Mouse (Mus musculus): ENCODE measurements at regions not wholly inside any gene's neighbourhood (a gene's known extent, or its start where the extent isn't known, plus 50 kb on each side); places are given as distances from the start of the nearest gene placed in this dataset.

GRCm38 (mm10) chr5:119307768-119308167, 362.7 kb upstream of the Tbx3 start:
- DNase-seq = no peak

GRCm38 (mm10) chr5:119310178-119310930, 360.1 kb upstream of the Tbx3 start:
- no peak for DNase-seq

DNA sequence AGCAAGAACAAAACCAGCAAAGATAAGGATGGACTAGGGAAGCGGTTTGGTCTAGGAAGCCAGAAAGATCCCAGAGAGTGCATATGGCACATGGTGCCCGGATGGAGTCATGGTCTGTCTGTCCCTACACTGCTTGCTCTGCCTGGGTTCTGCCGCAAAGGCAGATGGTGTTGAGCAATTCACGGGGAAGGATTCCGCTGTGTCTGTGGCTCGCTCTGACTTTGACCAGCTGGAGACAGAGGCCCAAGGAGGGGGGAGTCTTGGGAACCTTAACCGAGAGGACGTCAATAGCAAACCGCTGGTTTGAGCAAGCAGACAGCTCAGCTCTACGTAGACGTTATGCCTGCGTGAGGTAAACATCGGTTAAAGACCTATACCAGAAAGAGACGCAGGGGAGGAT, 357.7 kb upstream of the Tbx3 start:
- no peak for DNase-seq

GRCm38 (mm10) chr5:119315149-119315548, 355.3 kb upstream of the Tbx3 start:
- DNase-seq = no peak

- DNase-seq = no peak
Measured at GRCm38 (mm10) chr5:119317617-119318016, 352.9 kb upstream of the Tbx3 start.

GRCm38 (mm10) chr5:119321368-119322144, 348.9 kb upstream of the Tbx3 start:
- no peak for DNase-seq

DNA sequence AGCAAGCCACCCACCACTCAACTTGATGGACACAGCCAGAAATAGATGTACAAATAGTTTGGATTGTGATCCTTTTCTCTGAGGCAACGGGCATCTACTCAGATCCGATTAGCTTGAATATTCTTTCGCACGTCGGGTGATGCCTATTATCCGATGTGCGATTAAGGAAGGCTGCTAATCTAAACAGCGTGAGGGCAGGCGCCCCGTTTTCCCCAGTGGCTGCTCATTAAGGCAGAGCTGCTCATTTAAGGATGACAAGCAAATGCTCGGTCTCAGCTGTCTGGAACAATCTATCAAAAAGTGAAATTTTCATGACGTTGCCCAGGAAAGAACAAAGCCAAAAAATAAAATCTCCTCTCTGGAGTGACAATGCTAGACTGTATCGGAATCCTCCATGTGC, 348.1 kb upstream of the Tbx3 start:
- DNase-seq = no peak

- peak in 1 of 2 experiments; percentile 10 for DNase-seq
Measured at GRCm38 (mm10) chr5:119325681-119326255, 344.7 kb upstream of the Tbx3 start.

- DNase-seq = no peak
Measured at GRCm38 (mm10) chr5:119326895-119327294, 343.6 kb upstream of the Tbx3 start.

DNA sequence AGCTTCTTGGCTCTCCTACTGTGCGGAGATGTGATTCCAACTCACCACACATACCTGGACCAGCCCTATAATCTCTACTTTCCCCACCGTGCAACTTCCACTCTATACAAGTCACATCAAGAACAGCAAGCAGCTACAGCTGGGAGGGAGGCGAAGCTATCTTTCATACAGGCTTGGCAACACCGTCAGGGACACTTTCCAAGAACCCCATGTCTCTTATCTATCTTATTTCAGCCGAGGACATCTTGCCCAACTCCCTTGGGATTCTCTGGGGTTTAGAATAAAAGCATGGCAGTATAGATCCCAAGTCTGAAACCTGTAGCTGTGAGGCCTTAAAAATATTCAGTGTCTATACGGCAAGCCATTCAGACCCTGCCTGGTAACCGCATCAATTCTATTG, 341.5 kb upstream of the Tbx3 start:
- no peak for DNase-seq

DNA sequence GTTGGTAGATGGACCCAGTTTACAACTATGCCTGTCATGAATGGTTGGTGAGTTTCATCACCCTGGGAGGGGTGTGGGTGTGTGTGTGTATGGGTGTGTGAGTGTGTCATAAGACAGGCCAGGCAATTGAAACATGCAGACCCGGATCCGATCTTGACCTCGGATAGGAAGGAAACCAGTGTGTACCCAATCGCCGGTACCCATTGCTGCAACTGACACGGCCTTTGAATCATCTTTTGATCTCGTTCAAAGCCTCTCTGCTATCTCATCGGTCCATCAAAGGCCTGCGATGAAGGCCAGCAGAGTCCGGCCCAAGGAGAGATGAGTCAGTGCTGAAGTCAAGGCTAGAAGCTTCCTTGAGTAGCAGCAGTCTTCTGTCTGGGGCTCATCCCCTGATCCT, 341.1 kb upstream of the Tbx3 start:
- no peak for DNase-seq

DNA sequence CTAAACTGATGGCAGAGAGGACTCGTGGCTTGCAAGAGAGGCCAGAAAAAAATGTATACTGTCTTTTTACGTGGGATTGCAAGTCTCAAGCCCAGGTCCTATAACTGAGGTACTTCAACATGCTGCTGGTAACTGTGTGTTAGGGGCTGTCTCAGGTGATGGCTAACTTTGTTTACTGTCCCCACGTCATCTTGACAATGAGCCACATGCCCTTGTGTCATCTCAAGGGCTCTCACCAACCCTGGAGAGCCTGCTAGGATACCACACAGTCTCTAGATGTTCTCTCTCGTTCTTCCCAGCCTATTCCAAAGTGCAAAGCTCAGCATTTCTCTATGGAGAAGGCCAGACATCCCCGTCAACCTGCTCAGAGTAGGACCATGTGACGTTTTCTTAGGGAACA, 340.6 kb upstream of the Tbx3 start:
- no peak for DNase-seq

DNA sequence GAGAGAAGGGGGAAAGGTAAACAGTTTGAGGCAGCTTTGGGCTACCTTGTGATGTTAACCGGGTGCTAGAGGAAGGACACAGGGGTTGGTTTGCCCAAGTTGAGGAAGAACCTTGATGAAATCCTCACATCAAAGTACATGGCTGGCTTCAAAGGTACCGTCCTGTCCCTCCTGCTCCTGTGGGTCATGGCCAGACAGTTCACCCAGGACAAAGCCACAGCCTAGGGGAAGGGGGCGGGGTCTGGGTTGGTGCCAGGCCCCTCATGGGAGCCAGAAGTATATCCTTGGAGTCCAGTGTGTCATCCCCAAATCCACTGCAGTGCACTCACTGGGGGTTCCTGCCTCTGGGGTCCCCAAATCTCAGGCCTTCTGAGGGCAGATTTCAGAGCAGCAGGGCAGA, 339.0 kb upstream of the Tbx3 start:
- DNase-seq = no peak

DNA sequence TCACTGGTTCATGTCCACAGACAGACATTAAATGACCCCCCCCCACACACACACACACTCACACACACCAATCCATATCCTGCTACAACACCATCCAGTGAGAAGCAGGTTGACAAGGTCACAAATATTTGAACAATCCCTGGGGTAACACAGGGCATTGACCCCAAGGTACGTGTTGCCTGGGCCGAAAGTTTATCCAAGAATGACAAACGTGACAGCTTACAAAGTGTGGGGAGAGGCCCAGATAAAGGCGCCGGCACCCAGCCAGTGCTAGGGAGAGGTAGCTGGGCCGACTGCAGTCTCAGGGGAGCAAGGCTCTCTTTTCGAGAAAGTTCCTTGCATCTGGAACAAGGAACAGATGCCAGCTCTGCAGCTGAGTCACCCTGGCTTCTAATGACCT, 337.8 kb upstream of the Tbx3 start:
- no peak for DNase-seq

DNA sequence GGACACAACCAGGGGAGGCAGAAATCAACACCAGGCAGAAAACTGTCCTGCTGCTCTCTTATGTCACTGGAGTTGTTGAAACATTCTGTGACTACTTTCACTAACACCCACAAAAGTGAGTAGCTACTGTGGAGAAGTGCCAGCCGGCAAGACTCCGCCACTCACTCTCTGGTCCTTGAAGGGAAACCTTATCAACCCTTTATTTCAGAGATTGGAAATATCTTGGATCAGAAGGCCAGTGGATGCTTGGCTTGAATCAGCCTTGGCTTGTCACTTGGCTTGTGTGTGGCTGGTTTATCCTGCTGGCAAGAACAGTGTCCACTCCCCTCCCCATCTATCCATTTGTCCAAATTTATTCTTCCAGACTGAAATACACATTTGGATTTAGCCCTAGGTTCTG, 335.3 kb upstream of the Tbx3 start:
- no peak for DNase-seq

DNA sequence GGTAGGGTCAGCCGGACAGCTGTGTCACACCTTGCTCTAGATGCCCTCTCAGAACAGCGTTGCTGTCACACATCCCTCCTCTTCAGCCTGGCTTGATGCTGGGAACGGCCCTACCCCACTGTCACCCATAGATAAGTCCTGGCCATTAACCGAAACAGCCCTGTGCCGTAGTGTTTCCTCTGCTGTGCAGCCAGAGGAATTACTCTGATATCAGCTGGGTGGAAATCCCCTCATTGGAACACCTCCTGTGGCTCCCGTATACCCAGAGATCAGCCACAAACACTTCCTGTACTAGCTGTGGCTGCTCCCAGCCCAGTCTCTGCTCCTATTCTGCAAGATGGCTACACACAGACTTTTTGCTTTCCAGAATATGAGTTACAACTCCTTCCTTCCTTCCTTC, 334.5 kb upstream of the Tbx3 start:
- no peak for DNase-seq

GRCm38 (mm10) chr5:119337739-119338138, 332.7 kb upstream of the Tbx3 start:
- DNase-seq = no peak

DNA sequence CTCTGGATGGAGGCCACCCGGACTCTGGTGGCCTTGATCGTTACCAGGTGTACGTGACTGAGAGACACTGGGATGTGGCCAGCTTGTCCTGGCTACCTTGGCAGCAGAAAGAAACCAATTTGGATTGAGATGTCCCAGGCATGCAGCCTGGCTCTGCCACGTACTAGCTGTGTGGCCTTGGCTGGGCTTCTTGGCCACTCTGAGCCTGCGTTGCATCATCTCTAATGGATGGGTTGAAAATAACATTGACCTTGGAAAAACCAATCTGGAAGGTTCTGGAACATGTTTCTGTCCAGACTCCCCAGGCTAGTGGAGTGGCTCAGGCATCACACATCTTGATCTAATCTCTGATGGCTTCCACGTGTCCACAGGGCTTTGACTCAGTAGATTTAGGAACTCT, 331.8 kb upstream of the Tbx3 start:
- no peak for DNase-seq

- DNase-seq = no peak
Measured at GRCm38 (mm10) chr5:119348303-119348702, 322.2 kb upstream of the Tbx3 start.

DNA sequence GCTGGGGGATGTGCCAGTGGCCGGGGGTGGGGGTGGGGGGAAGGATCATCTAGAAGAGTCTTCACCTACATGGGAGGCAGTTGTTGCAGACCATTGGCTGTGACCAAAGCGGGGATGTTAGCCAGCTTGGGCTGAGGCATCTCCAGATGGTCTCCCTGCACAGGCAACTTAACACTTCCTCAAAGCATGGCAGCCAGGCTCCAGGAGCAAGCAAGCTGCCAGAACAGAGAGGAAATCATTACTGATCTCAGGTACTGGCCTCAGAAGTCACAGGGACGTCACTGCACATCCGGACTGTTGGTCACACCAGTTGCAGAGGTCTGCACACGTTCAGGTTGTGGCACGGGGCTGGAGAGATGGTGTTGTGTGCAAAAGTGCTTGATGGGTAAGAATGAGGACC, 321.1 kb upstream of the Tbx3 start:
- no peak for DNase-seq

GRCm38 (mm10) chr5:119350325-119350915, 320.0 kb upstream of the Tbx3 start:
- no peak for DNase-seq

- no peak for DNase-seq
Measured at GRCm38 (mm10) chr5:119355471-119355870, 315.0 kb upstream of the Tbx3 start.

DNA sequence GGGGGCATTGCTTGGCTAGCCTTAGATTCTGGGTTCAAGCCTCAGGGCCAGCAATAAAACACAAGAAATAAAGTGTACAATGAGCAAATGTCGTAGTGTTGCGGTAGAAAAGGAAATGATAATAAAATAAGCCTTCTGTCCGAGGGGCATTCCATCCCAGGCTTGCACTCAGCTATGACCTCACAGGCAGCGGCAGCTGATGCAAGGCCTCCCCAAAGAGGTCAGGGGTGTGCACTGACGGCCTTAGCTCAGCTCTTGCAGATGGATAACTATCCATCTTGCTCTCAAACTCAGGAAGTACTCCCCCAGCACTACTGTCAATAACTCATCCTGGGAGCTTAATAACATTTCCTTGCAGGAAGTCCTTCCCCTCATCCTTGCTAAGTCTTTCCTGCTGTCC, 314.4 kb upstream of the Tbx3 start:
- DNase-seq = peak in 1 of 2 experiments; percentile 6

GRCm38 (mm10) chr5:119359709-119360108, 310.8 kb upstream of the Tbx3 start:
- DNase-seq = no peak

Measured in kidney, adult 8-10 months (tissue).